Mouse (Mus musculus) kidney, embryonic 14.5 days (tissue): ENCODE results near the gene Dhx30. TPM values are rescaled to one million over a fixed set of nuclear protein-coding genes. Genes with fewer than 3 reads are reported as not detected.
"Not testable (repeated sequence)": the region's sequence is repeated elsewhere in the genome, so short reads cannot be mapped to it uniquely, and the experiment has no call there.

Source experiments
- ATAC-seq: fragments of 200-750 bp; cut with Nextera tagmentation; 2 replicates; pipeline ENCODE4 v1.8.0; 2017; ENCODE audit warnings: moderate number of reproducible peaks, mild to moderate bottlenecking, moderate TSS enrichment, moderate library complexity; ENCODE audit not compliant: low FRiP score, low TSS enrichment
- H3K27ac ChIP-seq: fragments of 300-500 bp; sonication (generic); 2 replicates; pipeline ENCODE4 v1.5.1; 2014; ENCODE audit warnings: low read depth, mild to moderate bottlenecking, low read length, moderate library complexity, mixed read lengths
- H3K27me3 ChIP-seq: fragments of 300-500 bp; sonication (generic); 2 replicates; pipeline ENCODE4 v1.6.1; 2014; ENCODE audit warnings: mild to moderate bottlenecking, low read length; ENCODE audit not compliant: control insufficient read depth, insufficient read depth
- H3K36me3 ChIP-seq: fragments of 300-500 bp; sonication (generic); 2 replicates; pipeline ENCODE4 v1.6.1; 2014; ENCODE audit warnings: low read length, mixed read lengths; ENCODE audit not compliant: control insufficient read depth, insufficient read depth
- H3K4me1 ChIP-seq: fragments of 300-500 bp; sonication (generic); 2 replicates; pipeline ENCODE4 v1.6.1; 2014; ENCODE audit warnings: low read length, mixed read lengths; ENCODE audit not compliant: control insufficient read depth, insufficient read depth
- H3K4me2 ChIP-seq: fragments of 300-500 bp; sonication (generic); replicated peaks from 2 replicates; pipeline ENCODE4 v1.6.1; 2014; ENCODE audit warnings: low read depth, mild to moderate bottlenecking, low read length
- H3K4me3 ChIP-seq: fragments of 300-500 bp; sonication (generic); 2 replicates; pipeline ENCODE4 v1.5.1; 2014; ENCODE audit warnings: mild to moderate bottlenecking, low read length
- H3K9ac ChIP-seq: fragments of 300-500 bp; sonication (generic); 2 replicates; pipeline ENCODE4 v1.6.1; 2014; ENCODE audit warnings: low read depth, mild to moderate bottlenecking, low read length, moderate library complexity
- H3K9me3 ChIP-seq: fragments of 300-500 bp; sonication (generic); 2 replicates; pipeline ENCODE4 v1.6.1; 2016; ENCODE audit warnings: low read length; ENCODE audit not compliant: control insufficient read depth
- WGBS: fragments of 180-500 bp; shearing (Covaris S2); extraction: QIAGEN DNeasy Blood & Tissue Kit; methylation state at CpG from one replicate; pipeline ENCODE4 v1.1.7; 2014; 5-methylcytosine and 5-hydroxymethylcytosine counted together
- polyA plus RNA-seq: library from polyadenylated mRNA; unstranded; fragments of >200 nt; fragmentation: Nextera tagmentation; extraction: Ambion mirVana; gene quantifications from 2 replicates; pipeline ENCODE4 v1.2.1, GENCODE M21; 2014

Gene Dhx30
- polyA plus RNA-seq, 1 experiment from 2014 or later, result 142 TPM

GRCm38 (mm10) chr9:110081066-110081465, 36.6 kb downstream of the Dhx30 start:
- Histone ChIP-seq H3K9ac (no peak overlapping the region), H3K4me2 (no peak overlapping the region), H3K4me3 (no peak overlapping the region), H3K4me1 (no peaks in the 10 kb centered on the region), H3K27ac (no peak overlapping the region), H3K27me3 (no peaks in the 10 kb centered on the region), H3K9me3 (no peaks in the 10 kb centered on the region), H3K36me3 (peaks cover 75% of the 10 kb centered on the region)
- no peak for ATAC-seq
- WGBS, result 84% methylated on average over 3 of the region's 3 CpGs

DNA sequence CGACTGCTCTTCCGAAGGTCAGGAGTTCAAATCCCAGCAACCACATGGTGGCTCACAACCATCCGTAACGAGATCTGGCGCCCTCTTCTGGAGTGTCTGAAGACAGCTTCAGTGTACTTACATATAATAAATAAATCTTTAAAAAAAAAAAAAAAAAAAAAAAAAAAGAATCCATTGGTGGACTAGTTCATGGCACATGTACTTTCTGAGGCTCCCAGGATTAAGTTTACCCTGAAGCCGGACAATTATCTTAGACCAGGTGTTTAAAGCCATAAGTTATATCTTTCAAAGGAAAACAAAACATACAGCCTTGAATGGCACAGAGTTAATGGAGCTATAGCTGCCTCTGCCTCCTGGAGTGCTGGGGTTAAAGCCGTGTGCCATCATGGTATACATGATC, 41.2 kb downstream of the Dhx30 start:
- WGBS, result 71% methylated on average over 4 of the region's 7 CpGs
- not testable (repeated sequence) for H3K9ac ChIP-seq, H3K27me3 ChIP-seq, H3K9me3 ChIP-seq, H3K27ac ChIP-seq, H3K4me2 ChIP-seq, ATAC-seq, H3K4me3 ChIP-seq, H3K4me1 ChIP-seq
- H3K36me3 ChIP-seq, result peaks cover 59% of the 10 kb centered on the region

DNA sequence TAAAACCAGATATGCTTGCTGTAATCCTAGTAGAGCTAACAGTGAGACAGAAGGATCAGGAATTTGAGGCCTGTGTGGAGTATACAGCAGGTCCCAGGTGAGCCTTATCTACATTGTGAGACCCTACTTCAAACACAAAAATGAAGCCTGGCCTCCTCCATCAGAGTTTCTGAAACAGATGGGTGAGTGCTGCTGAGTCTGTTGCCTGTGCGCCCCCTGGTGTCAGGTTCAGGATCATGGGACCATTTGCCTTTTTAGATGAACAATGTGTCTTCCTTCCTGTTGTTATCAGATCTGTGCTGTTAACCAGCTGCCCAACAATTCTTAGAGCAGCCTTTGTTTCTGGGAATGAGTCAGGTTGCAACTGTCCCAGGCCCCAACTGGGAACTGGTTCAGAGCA, 45.8 kb downstream of the Dhx30 start:
- H3K27ac ChIP-seq, result no peak overlapping the region
- H3K4me1 ChIP-seq, result no peaks in the 10 kb centered on the region
- H3K27me3 ChIP-seq, result no peaks in the 10 kb centered on the region
- H3K4me3 ChIP-seq, result no peak overlapping the region
- WGBS, result 7% methylated on average over 1 of the region's 1 CpGs
- no peak overlapping the region for H3K4me2 ChIP-seq
- H3K9me3 ChIP-seq, result no peaks in the 10 kb centered on the region
- peak; percentile 62 for ATAC-seq
- H3K36me3 ChIP-seq, result peaks cover 72% of the 10 kb centered on the region
- H3K9ac ChIP-seq, result no peak overlapping the region

DNA sequence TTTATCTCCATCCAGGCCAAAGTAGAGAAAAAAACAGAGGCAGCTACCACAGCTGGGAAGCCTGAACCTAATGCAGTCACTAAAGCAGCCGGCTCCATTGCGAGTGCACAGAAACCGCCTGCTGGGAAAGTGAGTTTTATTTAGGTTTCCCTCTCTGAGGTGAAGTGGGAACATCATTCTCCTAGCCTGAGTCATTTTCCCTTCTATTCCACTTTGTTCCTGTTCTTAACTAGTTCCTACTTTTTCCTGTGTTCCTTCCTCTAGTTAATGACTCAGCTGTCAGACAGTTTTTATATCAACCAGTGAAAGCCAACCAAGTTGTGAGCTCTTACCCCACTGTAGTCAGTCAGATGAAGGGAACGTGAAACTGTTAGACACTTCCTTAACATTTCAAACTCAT, 46.6 kb downstream of the Dhx30 start:
- Histone ChIP-seq H3K27ac (no peak overlapping the region), H3K9ac (no peak overlapping the region), H3K4me2 (no peak overlapping the region), H3K36me3 (peaks cover 72% of the 10 kb centered on the region), H3K4me3 (no peak overlapping the region), H3K27me3 (no peaks in the 10 kb centered on the region), H3K9me3 (no peaks in the 10 kb centered on the region), H3K4me1 (no peaks in the 10 kb centered on the region)
- 82% methylated on average over 4 of the region's 4 CpGs for WGBS
- ATAC-seq, result no peak

- Histone ChIP-seq H3K9me3 (no peaks in the 10 kb centered on the region), H3K4me3 (no peak overlapping the region), H3K9ac (no peak overlapping the region), H3K4me2 (no peak overlapping the region), H3K27ac (no peak overlapping the region), H3K4me1 (no peaks in the 10 kb centered on the region), H3K36me3 (peaks cover 72% of the 10 kb centered on the region), H3K27me3 (no peaks in the 10 kb centered on the region)
- 82% methylated on average over 9 of the region's 9 CpGs for WGBS
- no peak for ATAC-seq
Observed at GRCm38 (mm10) chr9:110070358-110070757, 47.3 kb downstream of the Dhx30 start.

GRCm38 (mm10) chr9:110068745-110069144, 48.9 kb downstream of the Dhx30 start:
- H3K4me2 ChIP-seq, result no peak overlapping the region
- H3K4me3 ChIP-seq, result no peak overlapping the region
- H3K36me3 ChIP-seq, result peaks cover 62% of the 10 kb centered on the region
- 83% methylated on average over 6 of the region's 6 CpGs for WGBS
- H3K27me3 ChIP-seq, result no peaks in the 10 kb centered on the region
- H3K4me1 ChIP-seq, result no peaks in the 10 kb centered on the region
- no peaks in the 10 kb centered on the region for H3K9me3 ChIP-seq
- no peak overlapping the region for H3K9ac ChIP-seq
- no peak for ATAC-seq
- no peak overlapping the region for H3K27ac ChIP-seq

- Histone ChIP-seq H3K4me3 (no peak overlapping the region), H3K36me3 (peaks cover 34% of the 10 kb centered on the region)
- ATAC-seq, result no peak
Observed at GRCm38 (mm10) chr9:110064641-110065040, 53.0 kb downstream of the Dhx30 start.

GRCm38 (mm10) chr9:110062861-110063260, 54.8 kb downstream of the Dhx30 start:
- Histone ChIP-seq H3K9ac (no peak overlapping the region), H3K36me3 (peaks cover 16% of the 10 kb centered on the region), H3K4me1 (no peaks in the 10 kb centered on the region), H3K4me3 (no peak overlapping the region), H3K27me3 (no peaks in the 10 kb centered on the region), H3K27ac (no peak overlapping the region), H3K4me2 (no peak overlapping the region), H3K9me3 (no peaks in the 10 kb centered on the region)
- ATAC-seq, result no peak
- 86% methylated on average over 6 of the region's 6 CpGs for WGBS

More at GRCm38 (mm10) chr9:110064641-110065040, 53.0 kb downstream of the Dhx30 start:
- no peak overlapping the region for H3K9ac ChIP-seq
- no peak overlapping the region for H3K27ac ChIP-seq
- H3K9me3 ChIP-seq, result no peaks in the 10 kb centered on the region
- H3K4me1 ChIP-seq, result no peaks in the 10 kb centered on the region
- H3K4me2 ChIP-seq, result no peak overlapping the region
- H3K27me3 ChIP-seq, result no peaks in the 10 kb centered on the region

DNA sequence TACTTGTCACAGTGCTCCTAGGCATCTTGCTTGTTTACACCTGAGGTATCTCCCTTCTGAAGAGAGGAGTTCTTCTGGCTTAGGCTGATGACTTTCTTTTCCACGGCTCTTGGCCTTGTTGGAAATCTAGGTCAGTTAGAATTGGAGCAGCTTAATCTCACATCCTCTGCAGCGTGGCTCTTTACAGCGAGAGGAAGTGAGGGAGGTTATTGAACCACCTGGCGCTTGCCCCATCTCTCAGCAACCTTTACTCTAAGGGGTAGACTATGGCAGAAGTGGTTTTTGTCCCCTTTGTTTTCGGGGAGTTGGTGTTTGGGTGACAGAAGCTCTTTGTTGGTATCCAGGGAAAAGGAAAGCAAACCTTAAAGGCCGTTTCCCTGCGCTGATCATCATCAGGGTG, 55.2 kb downstream of the Dhx30 start:
- Histone ChIP-seq H3K36me3 (peaks cover 12% of the 10 kb centered on the region), H3K27me3 (no peaks in the 10 kb centered on the region), H3K27ac (no peak overlapping the region), H3K9me3 (no peaks in the 10 kb centered on the region), H3K4me2 (no peak overlapping the region), H3K4me1 (no peaks in the 10 kb centered on the region), H3K4me3 (no peak overlapping the region), H3K9ac (no peak overlapping the region)
- whole genome bisulfite sequencing, result 83% methylated on average over 7 of the region's 7 CpGs
- no peak for ATAC-seq

- H3K4me3 ChIP-seq, result no peak overlapping the region
- H3K27ac ChIP-seq, result no peak overlapping the region
- no peak for ATAC-seq
- H3K36me3 ChIP-seq, result peaks cover 4% of the 10 kb centered on the region; the same call in 1 of the 2 replicates
- no peaks in the 10 kb centered on the region for H3K27me3 ChIP-seq
- peaks cover 5% of the 10 kb centered on the region; the same call in 1 of the 2 replicates for H3K4me1 ChIP-seq
- H3K4me2 ChIP-seq, result no peak overlapping the region
- WGBS, result 70% methylated on average over 2 of the region's 2 CpGs
- no peaks in the 10 kb centered on the region for H3K9me3 ChIP-seq
- no peak overlapping the region for H3K9ac ChIP-seq
Observed at GRCm38 (mm10) chr9:110060761-110061160, 56.9 kb downstream of the Dhx30 start.
